Mouse (Mus musculus) CH12.LX (cell line): Measurements from ENCODE around the gene Arpp21. TPM values are rescaled to one million over a fixed set of nuclear protein-coding genes. Genes with fewer than 3 reads are reported as not detected.

ENCODE experiments used
- DNase-seq: peaks from one replicate; pipeline ENCODE4 v3.0.0-alpha.2; 2013; ENCODE audit errors: extremely low read depth
- H3K27ac ChIP-seq: 2 replicates; pipeline ENCODE4 v1.5.1; 2012; ENCODE audit warnings: low read depth, mild to moderate bottlenecking, control low read depth, moderate library complexity; ENCODE audit not compliant: insufficient read depth
- H3K27me3 ChIP-seq: replicated peaks from 2 replicates; pipeline ENCODE3; 2012; ENCODE audit warnings: inconsistent platforms
- H3K36me3 ChIP-seq, 2 experiments: replicated peaks in 1 of 2; 2 replicates each; pipeline versions ENCODE3 to v1.6.1; 2012; ENCODE audit warnings: inconsistent platforms in 1 of 2, low read length in 1 of 2, mild to moderate bottlenecking in 1 of 2, mixed read lengths in 1 of 2, moderate library complexity in 1 of 2; ENCODE audit not compliant: control insufficient read depth in 1 of 2, insufficient read depth in 1 of 2
- H3K4me1 ChIP-seq, 2 experiments: 2 replicates each; pipeline ENCODE4 v1.6.1; 2012; ENCODE audit warnings: inconsistent platforms in 1 of 2, moderate library complexity in 1 of 2; ENCODE audit not compliant: insufficient read depth in 2 of 2, control insufficient read depth in 1 of 2
- H3K4me2 ChIP-seq: 2 replicates; pipeline ENCODE4 v1.6.1; 2012; ENCODE audit warnings: low read depth, mild to moderate bottlenecking, control low read depth; ENCODE audit not compliant: poor library complexity, insufficient read depth, severe bottlenecking
- H3K4me3 ChIP-seq, 3 experiments: fragments of 150-350 bp in 1 of 3; sonication (generic) in 1 of 3; replicated peaks in 1 of 3; 2 replicates each; pipeline versions ENCODE3 to v1.5.1; 2011 to 2012; ENCODE audit warnings: low read depth in 2 of 3, low read length in 2 of 3, mild to moderate bottlenecking in 2 of 3, moderate library complexity in 2 of 3, control low read depth in 1 of 3, improper control_type of control experiment in 1 of 3, inconsistent platforms in 1 of 3, mixed read lengths in 1 of 3; ENCODE audit not compliant: poor library complexity in 1 of 3
- H3K79me2 ChIP-seq: replicated peaks from 2 replicates; pipeline ENCODE4 v1.6.1; 2012; ENCODE audit warnings: mild to moderate bottlenecking, moderate library complexity; ENCODE audit not compliant: control insufficient read depth, poor library complexity, insufficient read depth, severe bottlenecking; ENCODE audit errors: extremely low read depth
- H3K9ac ChIP-seq: 2 replicates; pipeline ENCODE4 v1.6.1; 2012; ENCODE audit warnings: low read depth, mild to moderate bottlenecking, control low read depth, moderate library complexity; ENCODE audit not compliant: insufficient read depth
- H3K9me3 ChIP-seq: replicated peaks from 2 replicates; pipeline ENCODE3; 2012; ENCODE audit warnings: low read length, inconsistent platforms, mixed read lengths
- E2F4 ChIP-seq: IDR thresholded peaks from 2 replicates; pipeline ENCODE4 v1.6.1; 2011; ENCODE audit warnings: low read depth, low read length, improper control_type of control experiment; ENCODE audit not compliant: insufficient replicate concordance
- ETS1 ChIP-seq: conservative IDR thresholded peaks from 2 replicates; pipeline ENCODE4 v1.6.1; 2012; ENCODE audit warnings: low read depth, mild to moderate bottlenecking, inconsistent platforms, low read length, improper control_type of control experiment, moderate library complexity
- GABPA ChIP-seq: IDR thresholded peaks from 2 replicates; pipeline ENCODE4 v1.6.1; 2012; ENCODE audit warnings: low read depth, low read length, improper control_type of control experiment, inconsistent platforms; ENCODE audit not compliant: insufficient replicate concordance
- HCFC1 ChIP-seq: IDR thresholded peaks from 2 replicates; pipeline ENCODE4 v1.6.1; 2012; ENCODE audit warnings: low read depth, mild to moderate bottlenecking, inconsistent platforms, low read length, improper control_type of control experiment
- JUND ChIP-seq: conservative IDR thresholded peaks from 2 replicates; pipeline ENCODE4 v1.6.1; 2011; ENCODE audit warnings: low read depth, low read length, improper control_type of control experiment
- MAZ ChIP-seq: IDR thresholded peaks from 2 replicates; pipeline ENCODE4 v1.6.1; 2012; ENCODE audit warnings: low read depth, mild to moderate bottlenecking, inconsistent platforms, low read length, improper control_type of control experiment, moderate library complexity
- MXI1 ChIP-seq: IDR thresholded peaks from 2 replicates; pipeline ENCODE4 v1.6.1; 2011; ENCODE audit warnings: mild to moderate bottlenecking, low read depth, low read length, improper control_type of control experiment
- MYC ChIP-seq: IDR thresholded peaks from 2 replicates; pipeline ENCODE4 v1.6.1; 2011; ENCODE audit warnings: low read depth, mild to moderate bottlenecking, improper control_type of control experiment, low read length
- POLR2A ChIP-seq: IDR thresholded peaks from 2 replicates; pipeline ENCODE4 v1.6.1; 2011; ENCODE audit warnings: low read depth, mild to moderate bottlenecking, improper control_type of control experiment, low read length
- RCOR1 ChIP-seq: conservative IDR thresholded peaks from 2 replicates; pipeline ENCODE4 v1.6.1; 2012; ENCODE audit warnings: low read depth, mild to moderate bottlenecking, inconsistent platforms, low read length, improper control_type of control experiment
- SMC3 ChIP-seq: IDR thresholded peaks from 2 replicates; pipeline ENCODE4 v1.6.1; 2011; ENCODE audit warnings: low read depth, low read length, improper control_type of control experiment
- TCF12 ChIP-seq: IDR thresholded peaks from 2 replicates; pipeline ENCODE4 v1.6.1; 2014; ENCODE audit warnings: low read depth, mild to moderate bottlenecking, inconsistent platforms, low read length, improper control_type of control experiment
- USF1 ChIP-seq: IDR thresholded peaks from 2 replicates; pipeline ENCODE4 v1.6.1; 2014; ENCODE audit warnings: low read depth, mild to moderate bottlenecking, inconsistent platforms, low read length, improper control_type of control experiment
- dilution Hi-C: fragments of 300-500 bp; cut with MboI; formaldehyde crosslinking; loops from 2 replicates; pipeline ENCODE4 v1.14.3; 2020; ENCODE audit warnings: low sequenced_read_pairs; ENCODE audit not compliant: extremely low pct_unique_long_range_greater_than_20kb, extremely low pct_ligation_motif_present
- in situ Hi-C: fragments of 300-500 bp; cut with MboI; formaldehyde crosslinking; loops from 3 replicates; pipeline ENCODE4 v1.14.3; 2019; ENCODE audit warnings: low sequenced_read_pairs, low pct_ligation_motif_present, low pct_unique_long_range_greater_than_20kb, mixed read lengths
- polyA plus RNA-seq: library from polyadenylated mRNA; unstranded; fragments of >175 nt; gene quantifications from 2 replicates; pipeline ENCODE4 v1.2.1, GENCODE M21; 2012; ENCODE audit warnings: low read depth; ENCODE audit not compliant: insufficient read length
- total RNA-seq, 2 experiments: library from RNA; depleted of rRNA; stranded (reverse); fragments of 300-350 nt in 1 of 2; fragments of >200 nt in 1 of 2; gene quantifications; 2 replicates each; pipeline ENCODE4 v1.2.3; 2012 to 2014

Arpp21 gene
- total and polyA plus RNA-seq, 3 experiments: not detected

GRCm38 (mm10) chr9:112215030-112215806 lies 20.5 kb downstream of the Arpp21 start:
- Histone ChIP-seq H3K27ac (no peak overlapping the region), H3K9me3 (peaks cover 71% of the 10 kb centered on the region), H3K36me3 (no peaks in the 10 kb centered on the region), H3K4me3 (no peak overlapping the region), H3K27me3 (no peaks in the 10 kb centered on the region), H3K9ac (no peak overlapping the region), H3K4me1 (no peaks in the 10 kb centered on the region), H3K4me2 (no peak overlapping the region), H3K79me2 (no peaks in the 10 kb centered on the region)
- dilution Hi-C loops (no loop called here), in situ Hi-C loops (no loop called here)
- no peak for DNase-seq
- TF ChIP-seq HCFC1 (no peak), USF1 (no peak), GABPA (no peak), POLR2A (no peak), JUND (no peak), MXI1 (no peak), RCOR1 (no peak), ETS1 (no peak)

DNA sequence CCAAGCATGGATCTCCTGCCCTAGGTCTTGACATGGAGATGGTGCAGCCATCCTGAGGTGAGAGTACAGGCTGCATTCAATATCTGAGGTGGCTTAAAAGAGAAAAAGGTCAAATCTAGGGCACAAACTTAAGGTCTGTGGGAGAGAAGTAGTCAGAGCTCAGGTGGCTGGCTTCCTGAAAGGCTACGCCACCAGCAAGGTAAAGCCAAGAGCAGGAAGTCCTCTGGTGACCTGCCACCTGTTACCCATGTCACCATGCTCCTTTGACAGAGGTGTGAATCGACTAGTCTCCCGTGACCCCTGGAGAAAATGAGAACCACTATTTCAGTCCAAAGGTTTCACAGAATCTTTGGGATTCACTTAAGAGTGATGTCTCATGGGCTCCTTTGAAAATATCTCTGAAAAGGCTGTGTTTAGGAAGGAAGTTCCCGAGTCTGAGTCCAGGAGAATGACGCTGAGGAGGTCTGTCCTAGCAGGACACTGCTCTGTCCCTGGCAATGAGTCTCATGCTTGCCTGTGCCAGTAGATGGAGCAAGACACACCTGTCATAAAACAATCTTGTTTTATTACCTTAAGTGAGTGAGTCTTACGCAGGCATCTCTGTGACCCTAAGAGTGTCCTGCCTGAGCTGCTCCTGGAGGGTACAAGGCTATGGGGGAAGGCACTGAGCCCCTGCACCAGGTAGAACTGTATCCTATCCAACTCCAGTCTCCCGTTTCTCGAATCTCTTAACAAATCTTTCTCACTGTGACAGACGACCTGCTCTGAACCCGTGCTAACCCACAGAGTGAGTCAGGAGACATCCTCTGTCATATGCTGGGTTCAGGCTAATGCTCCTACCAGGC lies 22.1 kb downstream of the Arpp21 start:
- Histone ChIP-seq H3K27me3 (no peaks in the 10 kb centered on the region), H3K9me3 (peaks cover 80% of the 10 kb centered on the region), H3K9ac (no peak overlapping the region), H3K27ac (no peak overlapping the region), H3K36me3 (no peaks in the 10 kb centered on the region), H3K4me2 (no peak overlapping the region), H3K4me3 (no peak overlapping the region), H3K79me2 (no peaks in the 10 kb centered on the region), H3K4me1 (no peaks in the 10 kb centered on the region)
- TF ChIP-seq MAZ (no peak), TCF12 (no peak), MYC (no peak), SMC3 (no peak), HCFC1 (no peak), E2F4 (no peak)
- no peak for DNase-seq
- in situ Hi-C loops (no loop called here), dilution Hi-C loops (no loop called here)
